22 mouse cellular contexts compared by ENCODE assay signal in the genomic region with DNA sequence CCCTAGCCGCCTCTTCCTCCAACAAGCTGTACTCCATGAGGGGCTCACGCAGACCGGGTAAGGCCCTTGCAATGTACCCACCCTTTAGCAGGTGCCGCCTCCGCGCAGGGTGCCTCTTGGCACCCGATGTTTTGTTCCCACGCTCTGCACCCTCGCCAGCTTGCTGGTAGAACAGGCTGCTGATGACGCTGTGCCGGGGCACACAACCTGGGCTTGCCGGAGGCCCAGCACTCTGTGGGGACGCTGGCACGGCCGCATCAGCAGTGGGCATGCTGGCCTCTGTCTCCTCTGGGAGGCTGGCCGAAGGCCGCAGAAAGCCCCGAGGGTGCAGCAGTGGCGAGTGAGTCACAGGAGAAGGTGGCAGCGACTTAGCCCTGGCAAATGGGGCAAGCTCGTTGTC. TPM values are rescaled to one million over a fixed set of nuclear protein-coding genes. Genes with fewer than 3 reads are reported as not detected.
DNase-seq lines count a peak whose midpoint lies in the region; ATAC-seq lines count a peak whose summit lies in the region.
"Had no signal": no experiment of that assay in that cellular context is flagged by ENCODE, and none has a peak within 500 bp of the region (broad histone marks: within the 10 kb centered on the region; RNA-seq: fewer than 3 reads in every experiment).

No protein-coding gene starts in this region.

- peak overlapping the region; percentile 90 for H3K27ac ChIP-seq in heart, embryonic 15.5 days
- H3K27ac ChIP-seq: embryonic facial prominence, embryonic 10.5 days; forebrain, embryonic 13.5 days; stomach, embryonic 15.5 days had no signal

- intact Hi-C loops in left cerebral cortex, postnatal 10 days (cut with DNase I), result no loop called here

- H3K9me3 ChIP-seq in heart, embryonic 15.5 days (replicated peaks), result no peaks in the 10 kb centered on the region
- H3K9me3 ChIP-seq: embryonic facial prominence, embryonic 10.5 days; forebrain, embryonic 13.5 days; G1E; megakaryocyte, embryonic 14.5 days; stomach, embryonic 15.5 days had no signal

- H3K27me3 ChIP-seq in heart, embryonic 15.5 days, result no peaks in the 10 kb centered on the region

- peak overlapping the region; percentile 45 for H3K4me3 ChIP-seq in heart, embryonic 15.5 days
- H3K4me3 ChIP-seq: embryonic facial prominence, embryonic 10.5 days; forebrain, embryonic 13.5 days; megakaryocyte, embryonic 14.5 days; stomach, embryonic 15.5 days had no signal

- H3K4me1 ChIP-seq in heart, embryonic 15.5 days (replicated peaks), result peaks cover 73% of the 10 kb centered on the region
- H3K4me1 ChIP-seq: forebrain, embryonic 13.5 days had no signal

- no peak for ATAC-seq in heart, embryonic 15.5 days (replicated peaks; ENCODE audit: insufficient number of reproducible peaks, insufficient read depth, low FRiP score, low read depth)
- ATAC-seq: CD4-positive, CD25-positive, alpha-beta regulatory T cell, adult 4 months; forebrain, embryonic 13.5 days; hindbrain, embryonic 16.5 days; intestine, postnatal 0 days; midbrain, embryonic 16.5 days had no signal

- peaks cover 4% of the 10 kb centered on the region; the same call in 1 of the 2 replicates for H3K36me3 ChIP-seq in heart, embryonic 15.5 days
- H3K36me3 ChIP-seq: embryonic facial prominence, embryonic 10.5 days; G1E; stomach, embryonic 15.5 days had no signal

- H3K9ac ChIP-seq in heart, embryonic 15.5 days, result peak overlapping the region; percentile 54
- H3K9ac ChIP-seq: forebrain, embryonic 13.5 days; stomach, embryonic 15.5 days had no signal

- 87% methylated on average over 21 of the region's 21 CpGs for WGBS in heart, embryonic 15.5 days

- DNase-seq in left cerebral cortex, adult 18-20 months (ENCODE audit: low spot score in 2 of 2), result peak; percentile 42 to 52
- DNase-seq in left cerebral cortex, postnatal 10 days (ENCODE audit: extremely low spot score in 1 of 2, low spot score in 2 of 2), result no peak
- peak; percentile 85 to 91 for DNase-seq in layer of hippocampus, adult 18-20 months (ENCODE audit: low spot score in 2 of 2)
- DNase-seq in layer of hippocampus, postnatal 36 days, result peak; percentile 83
- DNase-seq in cerebellum, postnatal 4 days (ENCODE audit: low spot score in 2 of 2), result no peak
- DNase-seq in thymus, postnatal 36 days, result no peak
- DNase-seq: adrenal gland, adult 8-10 months; cerebellum, adult 11 months; cerebellum, postnatal 25 days; kidney, postnatal 10 days; lung, postnatal 10 days; thymus, adult 2 months had no signal

- H3K4me2 ChIP-seq in heart, embryonic 15.5 days, result peak overlapping the region; percentile 59
- H3K4me2 ChIP-seq: forebrain, embryonic 13.5 days; stomach, embryonic 15.5 days had no signal

RNA-seq across cellular contexts. Expression of gene Trim11, which starts 22.7 kb away (rescaled TPM):
- 10 to 100 TPM; 22.5 to 25.4 TPM for total RNA-seq in left cerebral cortex, adult 18-20 months (2021)
- total RNA-seq in left cerebral cortex, postnatal 10 days (2021), result 10 to 100 TPM; 22.0 to 22.7 TPM
- polyA plus RNA-seq in heart, embryonic 15.5 days (2015; fragmentation: Nextera tagmentation; extraction: Ambion mirVana), result 26.9 and 34.6 TPM in 2 replicates
- total RNA-seq in layer of hippocampus, adult 18-20 months (2021), result 10 to 100 TPM; 29.1 to 30.4 TPM
- total RNA-seq in layer of hippocampus, postnatal 36 days (2021), result 10 to 100 TPM; 28.8 to 29.3 TPM

RNA-seq across cellular contexts. Expression of gene Hist3h2a, which starts 46.1 kb away (rescaled TPM):
- total RNA-seq in left cerebral cortex, adult 18-20 months (2021), result 10 to 100 TPM; 62.8 to 63.7 TPM
- total RNA-seq in left cerebral cortex, postnatal 10 days (2021), result 10 to 100 TPM; 66.5 to 67.4 TPM
- polyA plus RNA-seq in heart, embryonic 15.5 days (2015; fragmentation: Nextera tagmentation; extraction: Ambion mirVana), result 30.4 and 34.7 TPM in 2 replicates
- 10 to 100 TPM; 69.9 to 70.6 TPM for total RNA-seq in layer of hippocampus, adult 18-20 months (2021)
- 10 to 100 TPM; 73.2 to 83.2 TPM for total RNA-seq in layer of hippocampus, postnatal 36 days (2021)

RNA-seq across cellular contexts. Expression of gene Trim17, which starts 46.1 kb away (rescaled TPM):
- 1 to 10 TPM; 4.0 to 5.0 TPM for total RNA-seq in left cerebral cortex, adult 18-20 months (2021)
- total RNA-seq in left cerebral cortex, postnatal 10 days (2021), result 1 to 10 TPM; 2.8 to 3.7 TPM
- 0.27 and 0.57 TPM in 2 replicates for polyA plus RNA-seq in heart, embryonic 15.5 days (2015; fragmentation: Nextera tagmentation; extraction: Ambion mirVana)
- 1 to 10 TPM; 4.7 to 5.7 TPM for total RNA-seq in layer of hippocampus, adult 18-20 months (2021)
- total RNA-seq in layer of hippocampus, postnatal 36 days (2021), result 1 to 10 TPM; 5.6 to 6.2 TPM

RNA-seq across cellular contexts. Expression of gene Hist3h2ba, which starts 51.9 kb away (rescaled TPM):
- total RNA-seq in left cerebral cortex, adult 18-20 months (2021), result 100 to 1,000 TPM in 1 of 2 experiments, 10 to 100 TPM in 1; 99.3 to 112 TPM
- total RNA-seq in left cerebral cortex, postnatal 10 days (2021), result 100 to 1,000 TPM; 172 to 180 TPM
- 18.0 and 18.3 TPM in 2 replicates for polyA plus RNA-seq in heart, embryonic 15.5 days (2015; fragmentation: Nextera tagmentation; extraction: Ambion mirVana)
- 10 to 100 TPM; 82.1 to 87.0 TPM for total RNA-seq in layer of hippocampus, adult 18-20 months (2021)
- 10 to 100 TPM; 88.8 to 93.5 TPM for total RNA-seq in layer of hippocampus, postnatal 36 days (2021)
- polyA plus RNA-seq: G1E had no signal

Comparison
In these comparisons a context has a peak if more than half of its experiments do, and no peak if none do; other contexts are left out.
1. DNase-seq: peak in left cerebral cortex, adult 18-20 months (2 of 2), layer of hippocampus, adult 18-20 months (2 of 2) and layer of hippocampus, postnatal 36 days (2 of 2); none in left cerebral cortex, postnatal 10 days (0 of 2), cerebellum, postnatal 4 days (0 of 2) and thymus, postnatal 36 days (0 of 2).